Mouse (Mus musculus) embryo, embryonic 11.5 days (tissue): Measurements from ENCODE around the gene Ccl11.

Source experiments
- DNase-seq: peaks from one replicate; pipeline ENCODE4 v3.0.0-alpha.2; 2012; ENCODE audit warnings: low read depth, low spot score

Ccl11 gene

GRCm38 (mm10) chr11:82053849-82054248 lies 3.8 kb upstream of the Ccl11 start:
- no peak for DNase-seq

GRCm38 (mm10) chr11:82062226-82062625 lies 4.6 kb downstream of the Ccl11 start:
- DNase-seq = no peak

GRCm38 (mm10) chr11:82063454-82063853 lies 5.8 kb downstream of the Ccl11 start:
- DNase-seq = no peak

GRCm38 (mm10) chr11:82066953-82067571 lies 9.4 kb downstream of the Ccl11 start:
- DNase-seq = no peak

- no peak for DNase-seq
Measured at GRCm38 (mm10) chr11:82071076-82071475, 13.5 kb downstream of the Ccl11 start.

- DNase-seq = no peak
Measured at GRCm38 (mm10) chr11:82072374-82072773, 14.8 kb downstream of the Ccl11 start.

- no peak for DNase-seq
Measured at GRCm38 (mm10) chr11:82072984-82073383, 15.4 kb downstream of the Ccl11 start.

GRCm38 (mm10) chr11:82073686-82074085 lies 16.1 kb downstream of the Ccl11 start:
- no peak for DNase-seq

GRCm38 (mm10) chr11:82077031-82077430 lies 19.4 kb downstream of the Ccl11 start:
- DNase-seq = no peak

GRCm38 (mm10) chr11:82078136-82078730 lies 20.6 kb downstream of the Ccl11 start:
- no peak for DNase-seq

- DNase-seq = no peak
Measured at GRCm38 (mm10) chr11:82080865-82081264, 23.2 kb downstream of the Ccl11 start.

- DNase-seq = no peak
Measured at GRCm38 (mm10) chr11:82084360-82084759, 26.7 kb downstream of the Ccl11 start.

- no peak for DNase-seq
Measured at GRCm38 (mm10) chr11:82099511-82100323, 42.1 kb downstream of the Ccl11 start.

GRCm38 (mm10) chr11:82101087-82101486 lies 43.5 kb downstream of the Ccl11 start:
- DNase-seq = no peak

- no peak for DNase-seq
Measured at GRCm38 (mm10) chr11:82101529-82101928, 43.9 kb downstream of the Ccl11 start, which contains the start of gene Ccl12. TSS of gene Ccl12 (plus strand) at chr11:82101845.

- no peak for DNase-seq
Measured at GRCm38 (mm10) chr11:82109611-82110010, 52.0 kb downstream of the Ccl11 start.

- no peak for DNase-seq
Measured at GRCm38 (mm10) chr11:82110372-82111248, 53.0 kb downstream of the Ccl11 start.
